Mouse (Mus musculus): ENCODE data around the gene Atg2a.
"Not testable (repeated sequence)": the region's sequence is repeated elsewhere in the genome, so short reads cannot be mapped to it uniquely, and the experiment has no call there.

Atg2a gene

DNA sequence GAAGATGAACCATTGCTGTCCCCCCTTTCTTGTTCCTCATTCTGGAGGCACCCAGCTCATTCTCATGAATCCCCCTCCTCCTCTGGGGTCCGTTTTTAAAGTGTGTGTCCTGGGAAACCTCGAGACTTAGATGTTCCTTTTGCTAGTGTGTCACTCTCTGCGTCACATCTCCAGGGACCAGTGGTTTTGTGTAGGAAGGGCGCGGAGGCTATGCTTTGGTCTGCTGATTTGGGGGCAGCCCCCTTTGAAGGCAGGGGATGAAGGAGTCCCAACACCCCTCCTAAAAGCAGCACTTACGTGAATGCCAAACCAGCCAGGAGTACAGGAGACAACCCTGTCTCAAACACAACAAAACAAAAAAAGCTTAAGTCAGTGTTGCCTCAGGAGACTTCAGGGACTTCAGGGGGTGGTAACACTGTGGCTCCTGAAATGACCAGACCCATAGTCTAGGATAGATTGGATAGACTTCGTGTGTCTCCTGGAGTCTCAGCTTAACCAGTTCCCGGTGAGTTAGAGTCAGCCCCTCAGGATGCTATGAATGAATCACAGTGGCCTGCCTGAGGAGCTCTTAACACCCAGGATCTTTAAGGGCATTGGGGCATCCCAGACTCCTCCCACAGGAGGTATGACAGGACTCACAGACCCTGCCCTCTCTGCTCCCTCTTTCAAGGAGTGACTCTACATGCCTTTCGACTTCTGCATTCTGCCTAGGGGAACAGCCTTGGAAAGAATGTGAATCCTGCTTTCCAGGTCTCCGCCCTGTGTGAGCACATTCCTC, 36.4 kb downstream of the Atg2a start:
- DNase-seq: no peak

DNA sequence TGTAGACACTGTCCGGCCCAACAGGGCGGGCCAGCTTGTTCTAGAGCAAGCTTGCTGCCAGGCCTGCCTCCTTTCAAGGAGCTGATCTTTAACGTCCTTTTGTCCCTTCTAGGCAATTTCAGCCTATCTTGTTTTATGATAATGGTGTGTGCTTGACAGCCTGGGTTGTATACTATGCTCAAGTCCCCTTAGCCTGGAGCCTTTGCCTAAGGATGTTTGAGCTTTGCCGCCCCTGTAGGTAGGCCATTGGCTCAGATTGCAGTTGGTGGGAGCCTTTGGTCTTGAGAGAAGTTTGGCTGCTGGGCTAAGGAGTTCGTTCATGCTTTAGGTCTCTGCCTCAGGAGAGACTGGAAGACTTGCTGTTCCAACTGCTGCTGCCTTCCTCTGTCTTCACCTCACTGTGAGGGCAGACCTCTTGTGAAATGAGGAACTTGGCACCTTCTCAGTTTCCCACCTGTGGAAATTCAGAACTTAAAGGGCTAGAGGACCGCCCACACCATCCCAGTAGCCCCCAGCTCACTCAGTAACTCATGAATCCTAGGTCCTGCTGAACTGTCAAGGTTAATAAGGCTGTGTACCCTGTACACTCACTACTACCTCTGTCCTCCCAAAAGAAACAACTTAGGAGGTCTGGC, 37.1 kb downstream of the Atg2a start:
- no peak for DNase-seq

DNA sequence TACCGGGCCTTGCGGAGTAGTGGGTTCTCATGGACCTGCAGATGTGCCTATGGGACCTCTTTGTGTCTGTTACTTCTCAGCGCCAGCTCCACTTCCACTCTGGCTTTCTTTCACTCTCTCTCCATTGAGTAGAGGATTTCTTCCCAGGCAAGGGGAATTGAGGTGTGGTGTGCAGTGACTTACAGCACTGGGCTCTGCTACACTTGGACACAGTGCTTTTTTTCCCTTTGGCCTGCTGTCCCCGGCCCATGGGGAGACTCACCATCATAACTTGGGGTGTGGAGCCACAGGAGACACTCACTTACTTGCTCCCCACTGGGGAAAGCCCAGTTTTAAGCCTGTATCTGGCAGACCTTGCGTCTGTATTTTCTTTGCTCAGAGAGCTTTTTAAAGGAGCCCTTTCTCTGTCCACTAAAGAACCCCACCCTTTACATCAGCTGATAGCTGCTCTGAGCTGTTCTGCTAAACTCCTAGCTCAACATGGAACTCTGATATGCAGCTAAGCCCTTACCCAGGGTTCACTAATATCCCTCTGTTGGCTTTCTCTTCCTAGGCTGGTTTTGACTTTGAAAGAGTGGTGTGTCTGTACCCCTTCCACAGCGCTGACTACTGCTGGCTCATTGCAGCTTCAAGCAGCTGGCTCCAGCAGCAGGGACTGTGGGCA, 38.1 kb downstream of the Atg2a start:
- DNase-seq: no peak

DNA sequence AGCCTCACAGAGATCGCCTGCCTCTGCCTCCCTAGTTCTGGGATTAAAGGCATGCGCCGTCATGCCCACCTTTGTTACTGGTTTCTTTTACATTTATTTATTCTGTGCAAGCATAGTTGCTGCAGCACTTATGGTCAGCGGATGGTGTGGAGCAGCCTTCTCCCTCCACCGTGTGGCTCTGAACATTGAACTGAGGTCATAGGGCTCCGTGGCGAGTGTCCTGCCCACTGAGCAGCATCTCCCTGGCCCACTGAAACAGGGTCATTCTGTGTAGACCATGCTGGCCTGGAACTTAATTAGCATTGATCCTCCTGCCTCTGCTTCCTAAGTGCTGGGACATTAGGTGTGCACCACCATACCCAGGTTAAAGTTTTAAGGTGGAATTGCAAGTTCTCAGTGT, 39.1 kb downstream of the Atg2a start:
- DNase-seq: no peak

DNA sequence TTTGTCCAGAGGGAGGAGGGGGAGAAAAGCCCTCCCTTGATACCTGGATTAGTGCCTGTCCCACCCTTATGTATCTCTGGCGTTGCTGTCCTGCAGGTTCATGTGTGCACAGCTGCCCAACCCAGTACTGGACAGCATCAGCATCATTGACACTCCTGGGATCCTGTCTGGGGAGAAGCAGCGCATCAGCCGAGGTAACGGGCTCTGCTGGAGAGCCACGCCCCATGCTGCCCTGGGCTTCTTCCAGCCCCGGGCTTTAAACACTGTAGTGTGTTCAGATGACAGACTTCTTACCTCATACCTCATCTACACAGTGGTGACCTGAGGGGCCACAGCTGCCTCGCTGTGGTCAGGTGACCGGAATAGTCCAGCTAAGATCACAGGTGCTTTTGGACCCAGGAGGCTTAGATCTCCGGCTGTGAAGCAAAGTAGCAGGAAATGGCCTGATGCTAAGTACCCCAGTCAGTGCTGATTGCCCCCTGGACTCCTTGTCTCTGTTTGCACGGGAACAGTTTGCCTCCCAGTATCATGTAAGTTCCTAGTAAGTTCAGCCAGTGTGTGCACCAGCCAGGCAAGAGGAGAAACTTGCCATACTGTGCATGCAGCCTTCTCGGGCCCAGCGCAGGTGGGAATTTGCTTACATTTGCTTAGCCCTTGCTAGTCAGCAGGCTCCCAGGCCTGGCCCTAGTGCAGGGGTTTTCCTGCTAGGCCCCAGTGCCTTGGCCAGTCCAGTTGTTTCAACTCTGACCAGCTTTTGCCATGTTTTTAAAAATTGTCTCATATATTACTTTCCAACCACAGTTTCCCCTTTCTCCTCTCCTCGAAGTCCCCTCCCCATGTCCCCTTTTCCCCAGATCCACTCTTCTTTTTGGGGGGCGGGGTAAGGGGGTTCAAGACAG, 39.9 kb downstream of the Atg2a start:
- DNase-seq: no peak

DNA sequence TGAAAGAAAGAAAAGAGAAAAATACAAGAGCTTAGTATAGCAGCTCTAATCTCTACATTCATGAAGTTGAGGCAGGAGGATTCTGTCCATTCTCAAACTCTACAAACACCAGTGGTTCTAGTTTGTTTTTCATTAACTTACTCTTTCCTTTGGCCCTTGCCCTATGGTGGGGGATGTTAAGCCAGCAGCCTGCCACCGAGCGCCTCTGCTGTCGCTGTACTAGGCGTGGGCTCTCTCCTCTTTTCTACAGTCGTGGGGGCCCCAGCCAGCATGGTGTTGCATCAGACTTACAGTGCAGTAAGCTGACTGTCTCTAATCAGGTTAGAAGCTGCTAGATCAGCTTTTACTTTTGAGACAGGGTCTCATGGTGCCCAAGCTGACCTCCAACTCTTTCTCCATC, 41.5 kb downstream of the Atg2a start:
- DNase-seq: no peak

DNA sequence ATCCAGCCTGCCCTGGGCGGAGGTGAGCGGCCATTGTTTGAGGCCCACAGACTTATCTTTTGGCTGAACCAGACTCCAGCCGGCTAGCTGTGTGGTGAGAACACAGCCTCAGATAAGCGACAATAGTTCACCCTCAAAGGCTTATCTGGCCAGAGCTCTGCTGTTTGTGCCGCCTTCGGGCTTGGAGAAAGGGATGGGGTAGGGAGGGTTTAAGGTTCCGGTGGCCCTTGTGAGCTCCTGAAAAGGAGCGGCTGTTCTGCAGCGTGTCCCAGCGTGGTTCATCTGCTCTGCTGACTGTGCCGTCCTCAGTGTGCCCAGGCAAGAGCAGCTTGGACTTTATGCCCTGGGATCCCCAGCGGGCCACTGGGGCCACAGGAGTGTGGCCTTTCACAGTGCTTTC, 43.0 kb downstream of the Atg2a start:
- DNase-seq: no peak

DNA sequence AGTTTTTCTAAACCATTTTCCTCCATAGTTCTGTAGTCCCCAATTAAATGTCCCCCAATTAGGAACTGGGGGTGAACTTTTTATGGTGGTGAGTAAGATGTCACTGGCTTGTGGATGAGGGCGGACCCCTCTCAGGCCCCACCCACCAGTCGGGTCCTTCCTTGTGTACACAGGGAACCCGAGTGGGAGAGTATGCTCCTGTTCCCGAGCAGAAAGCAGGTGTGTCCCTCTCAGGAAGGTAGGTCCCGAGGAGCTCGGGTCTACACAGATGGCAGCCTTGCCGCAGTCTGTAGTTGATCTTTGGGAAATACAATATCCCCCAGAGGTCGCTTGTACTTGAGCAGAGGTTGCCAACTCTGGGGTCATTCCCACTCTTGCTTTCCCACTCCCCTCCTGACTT, 43.8 kb downstream of the Atg2a start:
- DNase-seq: no peak

DNA sequence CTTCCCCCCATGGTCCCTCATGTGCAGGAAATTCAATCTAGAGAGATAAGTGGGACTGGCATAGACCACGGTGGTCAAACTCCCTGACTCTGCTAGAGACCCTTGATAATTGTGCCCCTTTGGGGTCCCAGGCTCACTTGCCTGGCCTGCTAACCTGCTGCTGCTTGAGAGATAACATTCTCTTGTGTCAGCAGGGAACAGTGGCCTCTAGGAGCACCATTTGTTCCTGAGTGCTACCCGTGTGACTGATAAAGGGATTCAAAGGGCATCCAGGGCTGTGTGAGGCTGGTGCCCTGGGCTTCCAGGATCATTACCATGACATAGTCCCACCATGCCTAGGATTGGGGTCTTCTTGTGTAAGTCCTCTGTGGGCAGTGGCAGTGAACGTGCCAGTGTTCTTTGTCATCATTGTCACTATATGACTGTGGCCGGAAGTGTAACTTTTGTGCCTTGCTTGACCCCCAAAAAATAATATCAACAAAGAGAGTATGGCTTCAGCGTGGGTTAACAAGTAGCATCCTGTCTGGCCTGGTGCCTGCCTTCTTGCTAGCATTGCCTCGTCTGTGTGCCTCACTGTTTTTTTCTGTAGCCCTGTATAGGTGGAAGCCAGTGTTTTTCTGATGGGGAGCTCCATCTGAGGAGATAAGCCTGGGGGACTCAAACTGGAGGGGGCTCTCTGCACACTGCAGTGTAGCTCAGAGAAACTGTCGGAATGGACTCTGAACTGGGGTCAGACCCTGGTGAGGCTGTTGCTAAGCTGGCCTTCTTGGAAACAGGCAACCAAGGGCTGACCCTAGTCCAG, 44.4 kb downstream of the Atg2a start:
- no peak for DNase-seq

DNA sequence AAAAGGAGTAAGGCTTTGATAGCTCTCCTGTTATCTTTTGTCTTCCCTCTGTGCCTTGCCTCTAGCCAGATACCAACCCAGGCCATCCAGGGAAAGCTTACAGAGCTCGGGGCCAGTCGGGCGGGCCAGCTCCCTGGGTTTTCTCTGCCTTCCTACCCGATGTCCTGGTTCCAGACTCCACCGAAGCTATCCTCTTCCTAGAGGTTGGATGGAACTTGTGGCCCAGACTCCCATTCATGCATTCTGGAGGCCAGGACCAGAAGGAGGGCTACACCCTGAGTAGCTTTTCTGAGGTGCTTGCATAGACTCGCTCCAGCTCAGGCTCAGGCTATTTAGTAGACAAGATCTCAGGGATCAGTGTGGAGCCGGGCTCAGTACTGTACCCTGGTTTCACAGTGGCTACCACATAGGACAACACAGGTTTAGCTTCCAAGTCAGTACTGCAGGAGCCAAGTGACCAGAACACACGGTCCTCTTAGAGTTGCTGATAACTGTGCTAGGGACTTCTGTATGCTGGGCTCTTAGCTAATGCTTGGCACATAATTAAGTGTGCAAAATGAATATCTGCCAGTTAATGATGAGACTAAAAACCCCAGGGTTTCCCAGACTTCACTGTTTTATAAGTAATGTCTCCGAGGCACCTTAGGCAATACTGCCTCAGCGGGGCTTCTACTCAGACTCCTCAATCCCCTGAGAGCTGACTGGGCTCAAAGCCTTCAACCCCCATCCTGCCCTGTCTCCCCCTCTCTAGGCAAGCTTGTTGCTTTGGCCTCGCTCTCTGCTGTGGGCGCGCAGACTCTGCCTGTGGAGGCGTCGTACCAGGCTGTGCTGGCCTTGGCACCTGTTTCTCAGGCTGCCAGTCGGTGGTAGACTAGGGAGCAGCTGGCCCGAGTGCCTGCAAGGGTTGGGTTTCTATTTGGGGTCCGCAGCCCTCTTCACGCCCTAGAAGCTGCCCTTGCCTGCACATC, 45.2 kb downstream of the Atg2a start:
- DNase-seq: no peak

DNA sequence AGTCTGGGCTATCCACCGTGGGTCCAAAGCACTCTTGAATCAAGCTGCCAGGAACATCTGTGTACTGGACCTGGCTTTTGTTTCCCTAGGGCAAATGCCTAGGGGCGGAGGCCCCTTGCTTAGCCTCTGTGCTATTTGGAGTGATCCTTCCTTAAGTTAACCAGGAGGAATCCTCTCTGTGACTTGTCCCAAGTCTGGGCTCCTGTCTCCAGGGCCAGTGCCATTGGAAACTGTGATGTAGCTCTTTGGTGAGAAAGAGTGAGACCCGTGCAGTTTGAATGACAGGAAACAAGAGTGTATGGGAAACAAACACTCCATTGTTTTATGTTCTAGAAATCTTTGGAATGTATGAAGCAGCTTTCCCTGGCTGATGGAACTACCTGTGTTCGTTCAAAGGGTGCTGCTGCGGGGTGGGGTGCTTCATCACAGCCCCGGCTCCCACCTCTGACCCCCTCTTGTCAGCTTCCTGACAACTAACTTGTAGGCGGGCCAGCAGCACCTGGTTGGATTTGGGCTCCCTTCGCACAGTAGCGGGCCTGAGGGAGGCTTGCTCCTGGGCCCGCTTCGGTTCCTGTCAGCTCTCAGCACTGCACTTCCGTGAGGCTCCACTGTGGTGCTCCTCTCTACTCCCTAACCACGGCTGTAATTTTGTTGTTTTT, 46.9 kb downstream of the Atg2a start:
- no peak for DNase-seq

DNA sequence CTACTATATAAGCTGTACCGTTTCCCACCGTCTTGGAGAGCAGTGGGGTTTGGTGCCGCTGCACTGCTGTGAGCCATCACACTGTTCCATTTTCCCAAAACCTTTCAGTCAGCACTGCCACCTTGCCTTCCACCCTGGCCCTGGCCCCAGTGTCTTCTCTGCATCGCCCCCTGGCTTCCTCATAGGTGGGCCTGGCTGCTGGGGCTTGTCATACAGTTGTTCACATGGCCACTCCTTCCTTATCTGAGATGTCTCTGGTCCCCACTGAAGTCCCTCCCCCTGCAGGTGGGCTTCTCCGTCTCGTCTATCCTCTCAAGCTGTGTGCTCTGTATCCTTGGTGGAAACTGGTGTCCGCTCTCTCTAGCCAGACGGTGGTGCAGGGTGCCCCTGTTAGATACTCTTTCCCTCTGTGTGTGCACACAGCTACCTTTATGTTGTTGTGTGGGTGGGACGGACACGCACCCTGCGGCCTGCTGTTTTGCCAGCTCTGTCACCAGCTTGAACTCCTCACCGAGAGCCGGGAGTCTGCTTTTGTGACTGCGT, 48.3 kb downstream of the Atg2a start:
- no peak for DNase-seq

DNA sequence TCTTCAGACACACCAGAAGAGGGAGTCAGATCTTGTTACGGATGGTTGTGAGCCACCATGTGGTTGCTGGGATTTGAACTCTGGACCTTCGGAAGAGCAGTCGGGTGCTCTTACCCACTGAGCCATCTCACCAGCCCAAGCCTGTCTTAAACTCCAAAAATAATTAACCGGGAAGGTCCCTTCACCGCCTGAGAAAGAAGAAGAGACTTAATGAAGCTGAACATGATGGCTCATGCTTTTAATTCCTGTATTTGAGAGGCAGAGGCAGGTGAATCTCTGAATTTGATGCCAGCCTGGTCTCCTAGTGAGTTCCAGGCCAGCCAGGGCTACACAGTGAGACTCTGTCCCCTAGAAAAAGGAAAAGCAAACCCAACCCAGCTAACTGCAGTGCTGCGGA, 49.2 kb downstream of the Atg2a start:
- DNase-seq: not testable (repeated sequence)

DNA sequence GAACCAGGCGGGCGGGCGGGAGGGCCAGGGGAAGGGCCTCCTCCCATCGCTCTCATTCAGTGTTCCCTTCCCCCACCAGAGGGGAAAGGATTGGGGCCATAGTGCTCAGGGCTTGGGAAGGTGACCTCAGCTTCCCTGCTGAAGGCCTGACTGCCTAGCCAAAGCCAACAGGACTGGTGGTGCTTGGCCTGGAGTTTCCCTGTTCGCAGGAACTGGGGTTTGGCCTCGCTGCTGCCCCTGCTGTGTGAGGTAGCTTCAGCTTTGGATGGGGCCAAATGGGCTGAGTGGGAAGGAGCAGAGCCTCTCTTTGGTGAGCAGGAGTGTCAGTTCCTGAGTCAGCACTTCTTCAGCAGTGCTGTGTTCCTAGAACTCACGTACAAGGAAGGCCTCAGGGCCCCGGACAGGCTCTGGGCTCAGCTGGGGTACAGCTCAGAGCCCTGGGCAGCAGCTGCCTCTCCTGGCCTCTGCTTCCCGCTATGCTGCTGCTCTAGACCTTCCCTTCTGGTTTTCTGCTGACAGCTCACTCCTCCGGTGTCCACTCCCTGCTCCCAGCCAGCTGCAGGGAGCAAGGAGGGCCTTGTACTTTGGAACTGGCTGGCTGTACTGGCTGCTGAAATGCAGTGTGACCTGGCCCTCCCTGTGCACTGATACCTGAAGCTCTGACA, 49.8 kb downstream of the Atg2a start:
- DNase-seq: no peak

DNA sequence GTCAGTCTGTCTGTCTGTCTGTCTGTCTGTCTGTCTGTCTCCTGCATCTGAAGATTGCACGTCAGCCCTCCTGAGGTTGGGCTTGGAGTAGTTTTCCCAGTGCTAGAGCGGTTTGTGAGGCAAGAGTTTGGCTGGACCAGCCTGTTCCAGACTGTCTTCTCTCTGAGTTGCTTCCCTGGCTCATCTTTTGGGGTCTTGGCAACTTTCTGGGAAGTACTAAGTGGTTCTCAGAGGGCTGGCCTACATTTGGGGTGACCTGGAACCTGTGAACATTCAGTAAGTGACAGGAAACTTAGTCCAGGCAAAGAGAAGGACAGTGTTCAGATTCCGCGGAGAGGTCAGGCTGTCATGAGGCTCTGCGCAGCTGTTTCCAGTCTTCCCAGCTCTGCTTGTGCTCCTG, 50.8 kb downstream of the Atg2a start:
- no peak for DNase-seq

DNA sequence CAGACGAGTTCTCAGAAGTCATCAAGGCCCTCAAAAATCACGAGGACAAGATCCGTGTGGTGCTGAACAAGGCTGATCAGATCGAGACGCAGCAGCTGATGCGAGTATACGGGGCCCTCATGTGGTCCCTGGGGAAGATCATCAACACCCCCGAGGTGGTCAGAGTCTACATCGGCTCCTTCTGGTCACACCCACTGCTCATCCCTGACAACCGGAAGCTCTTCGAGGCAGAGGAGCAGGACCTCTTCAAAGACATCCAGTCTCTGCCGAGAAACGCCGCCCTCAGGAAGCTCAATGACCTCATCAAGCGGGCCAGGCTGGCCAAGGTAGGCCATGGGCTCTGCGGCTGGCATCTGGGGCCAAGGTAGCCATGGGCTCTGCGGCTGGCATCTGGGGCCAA, 52.8 kb downstream of the Atg2a start:
- no peak for DNase-seq

DNA sequence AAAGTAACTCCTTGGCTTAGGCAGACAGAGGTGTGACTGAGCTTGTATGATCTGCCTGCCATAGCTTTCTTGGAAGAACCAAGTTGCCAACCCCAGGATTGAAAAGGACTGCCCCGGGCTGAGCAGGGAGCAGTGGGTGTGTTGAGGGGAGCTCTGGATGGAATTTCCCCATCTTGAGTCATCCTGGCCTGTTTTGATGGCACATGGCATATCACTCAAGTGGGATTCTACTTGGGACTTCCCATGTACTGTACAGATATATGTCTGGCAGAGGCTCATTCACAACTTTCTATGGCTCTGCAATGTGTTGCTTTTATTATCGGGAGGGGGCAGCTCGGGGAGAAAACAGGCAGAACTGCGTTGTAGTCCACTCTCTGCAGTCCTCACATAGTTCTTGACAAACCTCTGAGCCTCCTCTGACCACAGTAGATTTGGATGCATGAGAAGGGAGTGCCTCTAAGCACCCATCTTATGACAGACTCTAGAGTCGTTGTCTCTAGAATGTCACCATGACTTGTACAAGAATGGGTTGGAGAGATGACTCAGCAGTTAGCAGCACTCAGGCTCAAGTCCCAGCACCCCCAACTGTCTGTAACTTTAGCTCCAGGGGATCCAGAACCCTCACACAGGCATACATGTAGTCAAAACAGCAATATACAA, 55.2 kb downstream of the Atg2a start:
- no peak for DNase-seq

DNA sequence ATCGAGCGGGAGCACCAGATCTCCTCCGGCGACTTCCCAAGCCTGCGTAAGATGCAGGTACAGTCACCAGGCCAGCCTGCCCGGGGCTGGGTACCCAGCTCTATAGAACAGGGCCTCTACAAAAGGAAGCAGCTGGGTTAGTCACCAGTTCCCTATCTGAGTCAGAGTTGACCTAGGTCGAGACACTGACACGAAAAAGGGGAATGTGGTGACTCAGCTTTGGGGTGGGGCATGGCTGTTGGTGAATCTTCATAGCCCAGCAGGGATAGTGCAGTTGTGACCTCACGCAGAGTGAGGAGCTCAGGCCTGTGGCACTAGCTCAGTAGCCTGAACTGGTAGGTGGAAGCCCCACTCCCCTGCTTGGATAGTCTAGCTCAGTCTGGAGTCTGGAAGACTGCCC, 56.2 kb downstream of the Atg2a start:
- no peak for DNase-seq

DNA sequence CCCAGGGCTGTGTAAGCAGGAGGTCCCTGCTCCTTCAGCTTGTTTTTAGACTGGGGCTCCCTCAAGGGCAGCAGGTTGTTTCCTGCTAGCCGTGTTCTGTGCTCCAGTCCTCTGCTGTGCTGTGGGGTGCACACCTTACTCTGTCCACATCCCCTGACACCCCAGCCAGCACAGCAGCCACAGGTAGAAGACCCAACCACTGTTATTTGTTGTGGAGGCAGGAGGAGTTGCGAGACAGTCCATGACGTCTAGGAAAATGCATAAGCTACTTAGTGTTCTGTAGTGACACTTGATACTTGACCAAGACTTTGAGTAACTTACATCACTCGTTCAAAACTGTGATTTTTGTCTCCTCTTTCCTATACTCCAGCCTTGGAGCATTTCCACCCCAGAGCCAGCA, 57.5 kb downstream of the Atg2a start:
- no peak for DNase-seq
